Mouse (Mus musculus) embryo, embryonic 10.5 days (tissue): Measurements from ENCODE around the gene Zfhx3.

Experiments
- DNase-seq: peaks from one replicate; pipeline ENCODE4 v3.0.0-alpha.2; 2015; ENCODE audit warnings: low spot score

The Zfhx3 gene

GRCm38 (mm10) chr8:108647556-108647955 is 705.1 kb downstream of the Zfhx3 start:
- no peak for DNase-seq

GRCm38 (mm10) chr8:108648993-108649392 is 706.5 kb downstream of the Zfhx3 start:
- DNase-seq: no peak

- DNase-seq: no peak
These were observed 708.4 kb downstream of the Zfhx3 start for GRCm38 (mm10) chr8:108650837-108651236.

- DNase-seq: peak; percentile 29
These were observed 719.1 kb downstream of the Zfhx3 start for GRCm38 (mm10) chr8:108661486-108662093.

- DNase-seq: no peak
These were observed 720.3 kb downstream of the Zfhx3 start for GRCm38 (mm10) chr8:108662766-108663165.

- DNase-seq: no peak
These were observed 729.6 kb downstream of the Zfhx3 start for GRCm38 (mm10) chr8:108671939-108672515.

- DNase-seq: no peak
These were observed 732.6 kb downstream of the Zfhx3 start for GRCm38 (mm10) chr8:108675001-108675525.

GRCm38 (mm10) chr8:108689694-108690093 is 747.2 kb downstream of the Zfhx3 start:
- DNase-seq: no peak

GRCm38 (mm10) chr8:108690576-108691455 is 748.4 kb downstream of the Zfhx3 start:
- DNase-seq: peak; percentile 46

- peak; percentile 80 for DNase-seq
These were observed 749.2 kb downstream of the Zfhx3 start for GRCm38 (mm10) chr8:108691456-108692238.

GRCm38 (mm10) chr8:108692239-108692627 is 749.8 kb downstream of the Zfhx3 start:
- peak; percentile 69 for DNase-seq

GRCm38 (mm10) chr8:108692669-108693665 is 750.5 kb downstream of the Zfhx3 start:
- peak; percentile 12 for DNase-seq

GRCm38 (mm10) chr8:108693841-108694240 is 751.4 kb downstream of the Zfhx3 start:
- DNase-seq: peak; percentile 7

GRCm38 (mm10) chr8:108694516-108694915 is 752.1 kb downstream of the Zfhx3 start:
- no peak for DNase-seq

GRCm38 (mm10) chr8:108695242-108695880 is 752.9 kb downstream of the Zfhx3 start:
- no peak for DNase-seq

- peak; percentile 54 for DNase-seq
These were observed 753.6 kb downstream of the Zfhx3 start for GRCm38 (mm10) chr8:108695938-108696630.

- peak; percentile 51 for DNase-seq
These were observed 754.4 kb downstream of the Zfhx3 start for GRCm38 (mm10) chr8:108696631-108697410.

GRCm38 (mm10) chr8:108697589-108697988 is 755.1 kb downstream of the Zfhx3 start:
- DNase-seq: peak; percentile 78
